20 mouse cellular contexts compared by ENCODE assay signal in genomic region chr16:74644750-74645366, GRCm38 (mm10).
DNase-seq lines count a peak whose midpoint lies in the region; ATAC-seq and TF ChIP-seq lines count a peak whose summit lies in the region.
"Had no signal": no experiment of that assay in that cellular context is flagged by ENCODE, and none has a peak within 500 bp of the region (broad histone marks: within the 10 kb centered on the region; RNA-seq: fewer than 3 reads in every experiment).

No protein-coding gene starts in this region.

- H3K36me3 ChIP-seq in forebrain, embryonic 11.5 days (ENCODE audit: control insufficient read depth, insufficient read depth, low read length), result no peaks in the 10 kb centered on the region
- H3K36me3 ChIP-seq in forebrain, postnatal 0 days (ENCODE audit: insufficient read depth), result no peaks in the 10 kb centered on the region
- H3K36me3 ChIP-seq in limb, embryonic 10.5 days, result no peaks in the 10 kb centered on the region
- no peaks in the 10 kb centered on the region for H3K36me3 ChIP-seq in heart, embryonic 12.5 days
- H3K36me3 ChIP-seq: embryonic facial prominence, embryonic 13.5 days; G1E; hindbrain, embryonic 15.5 days; liver, embryonic 15.5 days; neural tube, embryonic 13.5 days had no signal

- no peak overlapping the region for H3K9ac ChIP-seq in forebrain, embryonic 11.5 days (ENCODE audit: low read length)
- H3K9ac ChIP-seq in forebrain, postnatal 0 days, result no peak overlapping the region
- H3K9ac ChIP-seq in heart, embryonic 12.5 days, result no peak overlapping the region
- H3K9ac ChIP-seq: embryonic facial prominence, embryonic 13.5 days; hindbrain, embryonic 15.5 days; liver, embryonic 15.5 days; neural tube, embryonic 13.5 days had no signal

- peaks cover 6% of the 10 kb centered on the region; the same call in 1 of the 2 replicates for H3K4me1 ChIP-seq in forebrain, embryonic 11.5 days (replicated peaks; ENCODE audit: control insufficient read depth, insufficient read depth, low read length)
- H3K4me1 ChIP-seq in forebrain, postnatal 0 days (ENCODE audit: insufficient read depth), result no peaks in the 10 kb centered on the region
- peaks cover 8% of the 10 kb centered on the region for H3K4me1 ChIP-seq in limb, embryonic 10.5 days
- no peaks in the 10 kb centered on the region for H3K4me1 ChIP-seq in heart, embryonic 12.5 days (replicated peaks)
- H3K4me1 ChIP-seq: embryonic facial prominence, embryonic 13.5 days; hindbrain, embryonic 15.5 days; liver, embryonic 15.5 days had no signal

- H3K9me3 ChIP-seq in forebrain, embryonic 11.5 days (ENCODE audit: control insufficient read depth, low read length), result no peaks in the 10 kb centered on the region
- no peaks in the 10 kb centered on the region for H3K9me3 ChIP-seq in forebrain, postnatal 0 days (ENCODE audit: low read length)
- no peaks in the 10 kb centered on the region for H3K9me3 ChIP-seq in limb, embryonic 10.5 days (replicated peaks)
- H3K9me3 ChIP-seq in heart, embryonic 12.5 days (replicated peaks), result no peaks in the 10 kb centered on the region
- H3K9me3 ChIP-seq: embryonic facial prominence, embryonic 13.5 days; G1E; hindbrain, embryonic 15.5 days; liver, embryonic 15.5 days; neural tube, embryonic 13.5 days had no signal

- no peak overlapping the region for H3K4me2 ChIP-seq in forebrain, embryonic 11.5 days (ENCODE audit: low read depth, low read length, severe bottlenecking)
- H3K4me2 ChIP-seq in forebrain, postnatal 0 days (ENCODE audit: low read depth), result no peak overlapping the region
- no peak overlapping the region for H3K4me2 ChIP-seq in heart, embryonic 12.5 days
- H3K4me2 ChIP-seq: embryonic facial prominence, embryonic 13.5 days; heart, embryonic 11.5 days; hindbrain, embryonic 15.5 days; liver, embryonic 15.5 days; neural tube, embryonic 13.5 days had no signal

- no peak overlapping the region for H3K4me3 ChIP-seq in forebrain, embryonic 11.5 days (ENCODE audit: low read depth, low read length)
- no peak overlapping the region for H3K4me3 ChIP-seq in forebrain, postnatal 0 days (ENCODE audit: low read depth, low read length)
- H3K4me3 ChIP-seq in limb, embryonic 10.5 days, result no peak overlapping the region
- no peak overlapping the region for H3K4me3 ChIP-seq in heart, embryonic 12.5 days
- H3K4me3 ChIP-seq: embryonic facial prominence, embryonic 13.5 days; hindbrain, embryonic 15.5 days; liver, embryonic 15.5 days; neural tube, embryonic 13.5 days had no signal

- no peak for DNase-seq in forebrain, embryonic 11.5 days (ENCODE audit: low spot score)
- no peak for DNase-seq in forebrain, postnatal 0 days
- DNase-seq in embryo, embryonic 9.5 days (ENCODE audit: extremely low spot score), result peak; percentile 20
- DNase-seq in limb, embryonic 10.5 days (ENCODE audit: low spot score), result no peak
- DNase-seq in retina, postnatal 1 day, result peak; percentile 57
- no peak for DNase-seq in gastrocnemius, postnatal 25 days
- DNase-seq: adrenal gland, postnatal 10 days; cerebellum, adult 11-12 months; cerebellum, postnatal 14 days; kidney, postnatal 36 days; thymus, postnatal 36 days had no signal

- no peak overlapping the region for H3K27ac ChIP-seq in forebrain, embryonic 11.5 days (ENCODE audit: low read depth, low read length)
- H3K27ac ChIP-seq in forebrain, postnatal 0 days (ENCODE audit: low read depth, low read length), result no peak overlapping the region
- peak overlapping the region; percentile 50; the same call in 1 of the 2 replicates for H3K27ac ChIP-seq in limb, embryonic 10.5 days
- H3K27ac ChIP-seq in heart, embryonic 12.5 days (ENCODE audit: poor library complexity, severe bottlenecking), result no peak overlapping the region
- H3K27ac ChIP-seq: embryonic facial prominence, embryonic 13.5 days; hindbrain, embryonic 15.5 days; liver, embryonic 15.5 days; neural tube, embryonic 13.5 days had no signal

- 18% methylated on average over 10 of the region's 10 CpGs for WGBS in forebrain, embryonic 11.5 days
- WGBS in forebrain, postnatal 0 days, result 15% methylated on average over 10 of the region's 10 CpGs
- 71% methylated on average over 10 of the region's 10 CpGs for WGBS in limb, embryonic 10.5 days
- 83% methylated on average over 10 of the region's 10 CpGs for WGBS in heart, embryonic 12.5 days

- H3K27me3 ChIP-seq in forebrain, embryonic 11.5 days (ENCODE audit: control insufficient read depth, insufficient read depth, low read length), result no peaks in the 10 kb centered on the region
- H3K27me3 ChIP-seq in forebrain, postnatal 0 days (ENCODE audit: insufficient read depth, low read length), result no peaks in the 10 kb centered on the region
- H3K27me3 ChIP-seq in limb, embryonic 10.5 days (ENCODE audit: low read depth, poor library complexity, severe bottlenecking), result no peaks in the 10 kb centered on the region
- H3K27me3 ChIP-seq in heart, embryonic 12.5 days (replicated peaks), result no peaks in the 10 kb centered on the region
- H3K27me3 ChIP-seq: embryonic facial prominence, embryonic 13.5 days; hindbrain, embryonic 15.5 days; liver, embryonic 15.5 days; neural tube, embryonic 13.5 days had no signal

- peak; percentile 66 for ATAC-seq in forebrain, embryonic 11.5 days (replicated peaks; ENCODE audit: low FRiP score)
- ATAC-seq in forebrain, postnatal 0 days, result no peak; the same call in 1 of the 2 replicates
- ATAC-seq in heart, embryonic 12.5 days (ENCODE audit: insufficient number of reproducible peaks, low FRiP score), result no peak
- ATAC-seq: activated CD4-positive, CD25-positive, alpha-beta regulatory T cell, adult 4 months; intestine, embryonic 16.5 days had no signal

- no peak for TF ChIP-seq CTCF in forebrain, postnatal 0 days (IDR thresholded peaks at IDR 0.05; ENCODE audit: low read depth)

Comparison
In these comparisons a context has a peak if more than half of its experiments do, and no peak if none do; other contexts are left out.
1. DNase-seq: peak in embryo, embryonic 9.5 days (single experiment) and retina, postnatal 1 day (single experiment); none in forebrain, embryonic 11.5 days (single experiment), forebrain, postnatal 0 days (single experiment), limb, embryonic 10.5 days (single experiment) and gastrocnemius, postnatal 25 days (single experiment).